Mouse (Mus musculus): ENCODE data around the gene Phactr4.

DNA sequence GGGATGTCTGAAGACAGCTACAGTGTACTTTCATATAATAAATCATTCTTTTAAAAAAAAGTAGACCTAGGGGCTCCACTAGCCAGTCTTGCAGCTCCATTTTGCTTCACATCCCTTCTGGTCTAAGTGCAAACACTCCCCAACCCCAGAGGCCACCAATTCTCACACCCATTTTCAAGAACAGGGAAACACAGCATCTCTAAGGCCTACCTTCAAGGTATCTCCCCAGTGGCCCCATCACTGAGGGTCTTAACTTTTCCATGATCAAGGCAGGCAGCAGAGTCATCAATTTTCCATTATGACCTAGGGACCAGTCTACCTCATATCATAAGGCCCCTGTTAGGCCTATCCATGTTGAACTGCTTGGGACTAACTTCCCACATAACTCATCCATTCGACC lies 70.9 kb downstream of the Phactr4 start:
- TF ChIP-seq CTCF (IDR thresholded peaks at IDR 0.05) (no peak), EP300 (IDR thresholded peaks at IDR 0.05) (no peak)

Data from lung, postnatal 0 days (tissue).